Mouse (Mus musculus): Measurements from ENCODE around the gene Trit1. TPM values are rescaled to one million over a fixed set of nuclear protein-coding genes. Genes with fewer than 3 reads are reported as not detected.

Gene Trit1
- polyA plus RNA-seq, 1 experiment from 2014 or later: 16.7 TPM

DNA sequence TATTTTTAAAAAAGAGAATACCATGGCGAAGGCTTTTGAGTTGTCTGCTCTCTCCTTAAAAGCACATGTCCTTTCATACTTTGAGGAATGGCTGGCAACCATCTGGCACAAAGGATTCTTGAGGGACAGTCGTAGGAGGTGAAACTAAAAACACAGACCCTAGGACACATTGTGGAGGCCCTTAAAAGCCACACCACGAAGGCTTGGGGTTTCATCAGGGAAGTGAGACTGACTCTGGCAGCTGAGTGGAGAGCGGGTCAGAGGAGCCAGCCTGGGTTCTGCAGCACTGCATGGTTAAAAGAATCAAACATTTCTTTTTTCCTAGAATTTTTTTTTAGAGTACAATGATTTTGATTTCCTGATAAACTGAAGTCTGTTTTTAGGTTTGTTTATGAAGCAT lies 10.2 kb downstream of the Trit1 start:
- Histone ChIP-seq H3K27me3 (replicated peaks) (no peaks in the 10 kb centered on the region), H3K4me1 (replicated peaks) (no peaks in the 10 kb centered on the region), H3K4me2 (replicated peaks) (no peak overlapping the region), H3K27ac (no peak overlapping the region), H3K36me3 (peaks cover 4% of the 10 kb centered on the region; the same call in 1 of the 2 replicates), H3K9me3 (no peaks in the 10 kb centered on the region), H3K4me3 (replicated peaks) (no peak overlapping the region), H3K9ac (no peak overlapping the region)
- no peak for ATAC-seq
- WGBS: 81% methylated on average over 4 of the region's 4 CpGs

DNA sequence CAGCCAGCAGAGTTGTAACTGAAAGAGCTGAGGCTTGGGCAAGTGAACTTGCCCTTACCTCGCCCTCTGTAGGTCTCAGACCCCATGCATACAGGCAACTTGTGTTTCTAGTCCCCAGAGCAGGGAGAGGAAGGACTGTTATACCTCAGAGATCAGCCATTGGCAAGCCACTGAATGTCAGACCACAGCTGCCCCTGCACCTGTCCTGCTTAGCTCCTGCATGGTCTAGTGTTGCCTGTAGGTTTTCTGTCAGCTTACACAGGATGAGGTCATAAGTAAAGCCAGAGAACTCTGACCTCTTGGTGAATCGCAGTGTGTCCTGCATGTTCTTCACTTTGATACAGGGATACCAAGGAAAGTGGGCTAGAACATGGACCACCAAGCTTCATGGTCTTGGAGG lies 18.4 kb downstream of the Trit1 start:
- no peak overlapping the region for H3K27ac ChIP-seq
- no peak overlapping the region for H3K4me3 ChIP-seq (replicated peaks)
- H3K27me3 ChIP-seq (replicated peaks): no peaks in the 10 kb centered on the region
- ATAC-seq: no peak
- H3K4me1 ChIP-seq (replicated peaks): peaks cover 4% of the 10 kb centered on the region; the same call in 1 of the 2 replicates
- no peaks in the 10 kb centered on the region for H3K9me3 ChIP-seq
- peaks cover 10% of the 10 kb centered on the region for H3K36me3 ChIP-seq
- no peak overlapping the region for H3K9ac ChIP-seq
- WGBS: 96% methylated on average over 2 of the region's 2 CpGs
- no peak overlapping the region for H3K4me2 ChIP-seq (replicated peaks)

DNA sequence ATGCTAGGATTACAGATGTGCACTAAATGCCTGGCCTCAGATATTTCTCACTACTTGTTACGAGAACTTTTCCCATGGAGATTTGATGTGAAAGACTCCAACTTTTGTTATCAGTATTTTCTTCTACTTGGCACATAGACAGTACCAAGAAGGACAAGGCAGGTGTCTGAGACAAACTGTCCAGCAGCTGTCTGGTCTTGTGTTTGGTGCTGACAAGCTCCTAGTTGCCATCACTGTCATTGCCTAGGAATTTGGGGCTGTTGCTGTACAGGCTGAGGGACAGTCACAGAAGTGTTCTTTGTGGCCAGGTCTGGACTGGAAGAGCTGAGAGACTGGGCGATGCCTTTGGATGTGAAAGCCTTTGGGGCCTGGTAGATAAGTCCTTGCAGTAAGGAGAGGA lies 19.2 kb downstream of the Trit1 start:
- Histone ChIP-seq H3K36me3 (peaks cover 10% of the 10 kb centered on the region), H3K27ac (no peak overlapping the region), H3K4me2 (replicated peaks) (no peak overlapping the region), H3K9ac (no peak overlapping the region), H3K4me3 (replicated peaks) (no peak overlapping the region), H3K4me1 (replicated peaks) (peaks cover 4% of the 10 kb centered on the region; the same call in 1 of the 2 replicates), H3K27me3 (replicated peaks) (no peaks in the 10 kb centered on the region), H3K9me3 (no peaks in the 10 kb centered on the region)
- 91% methylated on average over 2 of the region's 2 CpGs for WGBS
- ATAC-seq: no peak

DNA sequence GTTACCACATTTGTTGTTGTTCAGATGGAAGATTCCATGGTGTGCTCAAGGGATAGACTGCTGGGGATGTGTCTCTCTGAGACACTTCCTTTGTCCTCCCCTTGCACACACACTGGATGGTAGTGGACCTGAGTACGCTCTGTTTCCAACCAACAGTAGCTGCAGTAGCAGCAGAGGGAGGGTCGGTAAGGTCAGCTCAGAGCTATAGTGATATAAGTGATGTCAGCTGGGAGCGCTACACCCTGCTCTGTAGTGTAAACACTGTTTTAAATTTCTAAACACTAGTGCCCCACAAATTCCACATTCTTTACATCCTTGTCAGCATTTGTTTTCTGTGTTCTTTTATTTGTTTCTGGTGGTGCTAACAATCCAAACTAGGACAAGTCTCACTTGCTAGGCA lies 20.3 kb downstream of the Trit1 start:
- Histone ChIP-seq H3K36me3 (peaks cover 7% of the 10 kb centered on the region), H3K27ac (no peak overlapping the region), H3K9ac (no peak overlapping the region), H3K27me3 (replicated peaks) (no peaks in the 10 kb centered on the region), H3K4me1 (replicated peaks) (peaks cover 4% of the 10 kb centered on the region; the same call in 1 of the 2 replicates), H3K4me3 (replicated peaks) (no peak overlapping the region), H3K9me3 (no peaks in the 10 kb centered on the region), H3K4me2 (replicated peaks) (no peak overlapping the region)
- ATAC-seq: peak; percentile 23
- WGBS: 38% methylated on average over 3 of the region's 3 CpGs

DNA sequence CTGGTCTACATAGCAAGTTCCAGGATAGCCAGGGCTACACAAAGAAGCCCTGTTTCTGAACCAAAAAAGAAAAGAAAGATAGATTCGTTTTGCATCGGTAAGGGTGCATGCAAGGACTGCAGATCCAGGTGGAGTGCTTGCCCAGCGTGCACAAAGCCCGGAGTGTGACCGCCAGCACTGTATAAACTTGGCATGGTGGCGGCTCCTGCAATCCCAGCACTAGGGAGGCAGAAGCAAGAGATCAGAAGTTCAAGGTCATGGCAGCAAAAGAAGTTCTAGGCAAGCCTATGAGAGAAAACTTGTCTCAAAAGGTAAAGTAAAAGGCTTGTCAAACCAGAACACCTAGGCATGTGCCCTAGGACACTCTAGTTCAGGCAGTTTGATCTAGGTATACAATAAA lies 24.7 kb downstream of the Trit1 start:
- Histone ChIP-seq H3K36me3 (0 out of 2 replicates have a peak, but pooled peaks cover 11% of the 10 kb centered on the region), H3K4me3 (replicated peaks) (no peak overlapping the region), H3K27me3 (replicated peaks) (no peaks in the 10 kb centered on the region), H3K4me1 (replicated peaks) (peaks cover 4% of the 10 kb centered on the region; the same call in 1 of the 2 replicates), H3K9me3 (no peaks in the 10 kb centered on the region), H3K27ac (no peak overlapping the region), H3K9ac (no peak overlapping the region), H3K4me2 (replicated peaks) (no peak overlapping the region)
- no peak for ATAC-seq
- 83% methylated on average over 6 of the region's 6 CpGs for WGBS

DNA sequence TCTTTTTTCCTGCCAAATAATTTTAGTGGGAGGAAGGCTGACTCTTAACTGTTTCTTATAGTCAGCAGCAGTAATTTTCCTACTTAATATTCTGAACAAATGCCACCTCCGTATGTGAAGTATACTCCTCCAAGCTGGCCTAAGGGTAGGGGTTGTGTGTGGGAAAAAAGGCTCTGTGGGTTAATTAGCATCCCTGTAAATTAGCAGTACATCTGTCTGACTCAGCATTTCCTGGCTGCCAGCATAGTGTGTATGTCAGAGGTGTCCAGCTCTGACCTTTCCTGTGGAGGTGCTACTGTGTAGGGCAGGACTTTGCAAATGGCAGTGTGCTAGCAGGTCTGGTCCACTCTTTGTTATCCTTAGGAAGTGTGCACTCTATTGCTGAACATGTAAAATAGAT lies 27.5 kb downstream of the Trit1 start:
- no peaks in the 10 kb centered on the region for H3K27me3 ChIP-seq (replicated peaks)
- ATAC-seq: no peak
- H3K27ac ChIP-seq: no peak overlapping the region
- H3K9me3 ChIP-seq: no peaks in the 10 kb centered on the region
- H3K9ac ChIP-seq: no peak overlapping the region
- 88% methylated on average over 1 of the region's 1 CpGs for WGBS
- H3K4me2 ChIP-seq (replicated peaks): no peak overlapping the region
- 0 out of 2 replicates have a peak, but pooled peaks cover 4% of the 10 kb centered on the region for H3K4me1 ChIP-seq (replicated peaks)
- H3K4me3 ChIP-seq (replicated peaks): no peak overlapping the region
- peaks cover 23% of the 10 kb centered on the region for H3K36me3 ChIP-seq

DNA sequence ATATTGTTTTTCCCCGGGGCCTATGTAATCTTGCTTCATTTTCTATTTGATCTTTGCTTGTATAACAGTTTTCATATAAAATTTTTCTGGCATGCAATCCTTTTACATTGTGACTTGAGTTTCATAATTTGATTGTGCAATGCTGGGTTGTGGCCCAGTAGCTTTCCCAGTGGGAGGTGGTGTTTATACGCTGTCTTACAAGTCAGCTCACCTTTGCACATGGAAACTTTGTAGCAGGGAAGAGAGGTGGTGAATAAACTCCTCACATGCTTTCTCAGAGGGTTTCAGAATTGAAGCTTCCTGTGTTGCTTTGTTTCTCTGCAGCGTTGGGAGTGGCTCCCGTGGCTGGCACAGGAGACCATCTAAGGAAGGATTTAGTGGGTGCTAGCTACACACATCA lies 28.4 kb downstream of the Trit1 start:
- WGBS: 88% methylated on average over 4 of the region's 4 CpGs
- Histone ChIP-seq H3K36me3 (peaks cover 20% of the 10 kb centered on the region), H3K27ac (no peak overlapping the region)

DNA sequence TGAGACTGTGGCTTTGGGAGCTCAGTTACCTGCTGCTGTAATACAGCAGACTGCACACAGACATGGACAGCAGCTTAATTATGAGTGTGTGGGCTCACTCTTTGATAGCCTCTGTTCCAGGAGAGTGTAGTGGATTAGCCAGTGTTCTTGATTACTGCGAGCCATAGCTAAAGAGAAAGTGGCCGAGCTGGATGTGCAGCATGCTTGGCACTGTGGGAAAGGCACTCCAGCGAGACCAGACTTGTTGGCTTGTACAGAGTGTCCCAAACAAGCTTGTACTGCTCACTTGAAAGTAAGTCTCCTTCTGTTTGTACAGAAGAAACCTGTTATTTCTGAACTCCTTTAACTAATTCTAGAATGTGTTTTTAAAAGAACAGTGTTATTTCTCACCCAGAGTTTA lies 29.9 kb downstream of the Trit1 start:
- no peak overlapping the region for H3K27ac ChIP-seq
- H3K4me2 ChIP-seq (replicated peaks): no peak overlapping the region
- no peaks in the 10 kb centered on the region for H3K9me3 ChIP-seq
- H3K4me1 ChIP-seq (replicated peaks): peaks cover 18% of the 10 kb centered on the region
- ATAC-seq: no peak
- no peaks in the 10 kb centered on the region for H3K27me3 ChIP-seq (replicated peaks)
- no peak overlapping the region for H3K4me3 ChIP-seq (replicated peaks)
- H3K36me3 ChIP-seq: peaks cover 17% of the 10 kb centered on the region
- H3K9ac ChIP-seq: no peak overlapping the region
- 80% methylated on average over 3 of the region's 3 CpGs for WGBS

More for the DNA sequence above, 28.4 kb downstream of the Trit1 start:
- no peaks in the 10 kb centered on the region for H3K9me3 ChIP-seq
- H3K4me3 ChIP-seq (replicated peaks): no peak overlapping the region
- no peak overlapping the region for H3K9ac ChIP-seq
- no peaks in the 10 kb centered on the region for H3K27me3 ChIP-seq (replicated peaks)
- peaks cover 4% of the 10 kb centered on the region; the same call in 1 of the 2 replicates for H3K4me1 ChIP-seq (replicated peaks)
- no peak overlapping the region for H3K4me2 ChIP-seq (replicated peaks)
- ATAC-seq: no peak

DNA sequence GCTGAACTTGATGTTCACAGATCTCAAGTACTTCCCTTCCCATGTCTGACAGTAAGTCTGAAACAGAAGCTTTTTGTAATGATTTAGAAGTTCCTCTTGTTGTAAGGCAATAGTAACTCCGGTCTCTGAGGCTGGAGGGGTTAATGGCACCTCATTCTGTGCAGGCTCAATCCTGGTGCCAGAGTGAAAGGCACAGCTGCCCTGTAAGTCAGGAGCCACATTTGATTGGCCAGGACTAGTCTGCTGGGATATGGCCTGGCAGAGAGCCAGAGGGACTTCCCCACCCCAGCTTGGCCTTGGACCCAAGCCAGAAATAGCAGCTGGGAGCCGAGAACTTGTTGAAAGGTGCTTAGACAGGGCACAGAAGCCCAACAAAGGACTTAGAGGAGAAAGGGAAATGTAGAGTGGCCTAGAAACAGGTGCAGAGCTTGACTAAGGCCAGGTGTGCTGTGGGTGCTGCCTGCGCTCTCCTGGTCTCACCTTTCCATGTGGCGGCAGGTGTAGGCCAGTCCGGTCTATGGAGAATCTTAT lies 34.3 kb downstream of the Trit1 start:
- H3K9me3 ChIP-seq: no peaks in the 10 kb centered on the region
- peaks cover 21% of the 10 kb centered on the region for H3K4me1 ChIP-seq (replicated peaks)
- H3K36me3 ChIP-seq: peaks cover 24% of the 10 kb centered on the region
- H3K27me3 ChIP-seq (replicated peaks): no peaks in the 10 kb centered on the region
- H3K9ac ChIP-seq: no peak overlapping the region
- H3K27ac ChIP-seq: peak overlapping the region; percentile 70
- no peak overlapping the region for H3K4me3 ChIP-seq (replicated peaks)
- H3K4me2 ChIP-seq (replicated peaks): 0 out of 2 replicates have a peak overlapping the region, but pooled peaks have one; percentile 14
- WGBS: 37% methylated on average over 5 of the region's 5 CpGs
- peak; percentile 96 for ATAC-seq

DNA sequence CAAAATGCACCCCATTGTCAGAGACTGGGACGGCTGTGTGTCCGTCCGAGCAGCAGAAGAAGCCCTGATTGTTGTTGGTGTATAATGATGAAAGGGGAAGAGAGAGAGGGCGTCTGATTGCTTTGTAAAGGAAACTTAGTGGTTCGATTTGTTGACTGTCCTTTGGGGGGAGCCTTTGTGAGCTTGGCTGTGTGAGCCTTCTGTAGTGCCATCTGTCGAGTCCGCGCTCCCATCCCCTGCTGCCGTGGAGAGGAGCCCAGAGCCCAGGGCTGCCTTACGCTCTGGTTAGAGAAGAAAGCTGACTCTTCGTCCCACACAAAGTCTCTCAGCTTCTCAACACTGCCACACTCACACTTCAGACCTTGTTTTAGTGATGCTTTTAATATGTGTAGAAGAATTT lies 36.8 kb downstream of the Trit1 start:
- 86% methylated on average over 11 of the region's 11 CpGs for WGBS
- no peak overlapping the region for H3K4me2 ChIP-seq (replicated peaks)
- H3K4me3 ChIP-seq (replicated peaks): no peak overlapping the region
- ATAC-seq: no peak
- no peak overlapping the region for H3K9ac ChIP-seq
- H3K27me3 ChIP-seq (replicated peaks): no peaks in the 10 kb centered on the region
- peaks cover 17% of the 10 kb centered on the region for H3K4me1 ChIP-seq (replicated peaks)
- no peak overlapping the region for H3K27ac ChIP-seq
- peaks cover 18% of the 10 kb centered on the region for H3K36me3 ChIP-seq
- H3K9me3 ChIP-seq: no peaks in the 10 kb centered on the region

DNA sequence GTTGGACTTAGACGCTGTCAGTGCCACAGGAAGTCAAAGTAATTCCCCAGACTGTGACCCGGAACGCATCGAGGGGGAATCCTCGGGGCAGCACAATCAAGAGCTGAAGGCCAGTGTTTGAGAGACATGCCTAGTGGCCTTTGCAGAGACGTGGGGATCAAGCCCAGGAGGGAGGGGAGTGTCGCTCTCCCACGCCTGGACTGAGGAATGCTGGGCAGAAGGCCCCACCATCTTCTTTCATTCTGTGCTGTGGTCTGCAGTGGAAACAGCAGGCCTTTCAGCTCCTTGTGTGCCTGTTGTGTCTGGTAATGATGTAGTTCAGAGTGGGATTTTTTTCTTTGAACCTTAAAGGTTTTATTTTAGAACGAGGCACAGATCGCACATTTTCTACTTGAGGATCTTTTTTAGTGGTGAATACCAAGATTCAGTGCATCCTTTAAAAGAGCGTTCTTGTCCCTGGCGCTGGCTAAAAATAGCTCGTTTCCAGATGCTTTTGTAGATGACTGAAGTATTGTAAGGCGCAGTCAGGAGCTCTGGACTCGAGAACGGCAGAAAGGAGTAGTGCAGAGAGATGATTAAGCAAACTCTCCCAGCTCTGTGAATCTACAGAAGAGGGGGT lies 37.9 kb downstream of the Trit1 start:
- Histone ChIP-seq H3K4me3 (replicated peaks) (no peak overlapping the region), H3K36me3 (peaks cover 17% of the 10 kb centered on the region), H3K27me3 (replicated peaks) (no peaks in the 10 kb centered on the region), H3K4me1 (replicated peaks) (peaks cover 17% of the 10 kb centered on the region), H3K4me2 (replicated peaks) (no peak overlapping the region), H3K9me3 (no peaks in the 10 kb centered on the region), H3K27ac (0 out of 2 replicates have a peak overlapping the region, but pooled peaks have one; percentile 2), H3K9ac (no peak overlapping the region)
- ATAC-seq: no peak
- 81% methylated on average over 16 of the region's 16 CpGs for WGBS

DNA sequence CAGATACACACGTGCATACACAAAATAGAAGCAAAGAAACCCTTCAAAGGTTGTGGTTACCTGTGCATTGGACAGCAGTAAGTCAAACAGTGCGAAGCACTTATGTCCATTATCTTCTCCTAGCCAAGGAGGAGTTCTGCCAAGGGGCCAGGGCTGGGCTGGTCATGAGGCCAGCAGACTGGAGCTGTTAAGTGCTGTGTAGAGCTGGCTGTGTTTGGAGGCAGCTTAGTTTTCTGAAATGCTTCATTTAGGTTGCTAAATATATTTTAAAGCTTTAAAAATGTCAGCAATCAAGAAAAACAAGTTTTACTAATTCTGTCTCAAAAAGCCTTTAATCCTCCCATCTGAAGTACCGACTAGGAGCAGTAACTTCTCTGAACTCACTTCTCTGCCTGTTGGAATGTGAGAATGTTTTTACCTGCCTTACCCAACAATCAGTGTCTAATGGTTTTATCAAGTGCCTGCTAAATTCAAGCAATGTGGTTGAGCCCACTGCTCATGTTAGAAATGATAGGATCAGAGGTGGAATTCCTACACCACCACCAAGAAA lies 40.2 kb downstream of the Trit1 start:
- Histone ChIP-seq H3K4me2 (replicated peaks) (no peak overlapping the region), H3K36me3 (peaks cover 17% of the 10 kb centered on the region), H3K27me3 (replicated peaks) (no peaks in the 10 kb centered on the region), H3K9me3 (no peaks in the 10 kb centered on the region), H3K4me1 (replicated peaks) (no peaks in the 10 kb centered on the region; the same call in 1 of the 2 replicates), H3K27ac (no peak overlapping the region), H3K9ac (no peak overlapping the region), H3K4me3 (replicated peaks) (no peak overlapping the region)
- 78% methylated on average over 3 of the region's 3 CpGs for WGBS
- ATAC-seq: no peak

DNA sequence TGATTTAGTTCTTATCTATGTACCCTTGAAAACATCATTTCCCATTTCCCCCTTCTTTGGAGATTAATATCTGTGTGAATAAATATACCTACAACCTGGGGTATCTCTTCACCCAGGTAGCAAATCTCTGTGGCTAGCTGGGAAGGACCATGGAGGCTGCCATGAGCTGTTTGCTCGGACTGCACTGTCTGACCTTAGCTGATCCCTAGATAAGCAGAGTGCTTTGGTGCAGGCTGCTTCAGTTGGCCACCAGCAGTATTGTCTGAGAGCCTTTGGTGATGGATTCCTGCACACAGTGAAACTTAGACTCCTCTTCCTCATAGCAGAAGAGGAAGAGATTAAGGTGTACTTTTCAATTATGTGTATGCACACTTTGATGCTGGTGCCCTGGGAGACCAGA lies 41.6 kb downstream of the Trit1 start:
- peaks cover 13% of the 10 kb centered on the region for H3K36me3 ChIP-seq
- H3K9me3 ChIP-seq: no peaks in the 10 kb centered on the region
- H3K27me3 ChIP-seq (replicated peaks): no peaks in the 10 kb centered on the region
- ATAC-seq: no peak
- no peak overlapping the region for H3K27ac ChIP-seq
- no peak overlapping the region for H3K9ac ChIP-seq
- no peaks in the 10 kb centered on the region for H3K4me1 ChIP-seq (replicated peaks)
- no peak overlapping the region for H3K4me2 ChIP-seq (replicated peaks)
- no peak overlapping the region for H3K4me3 ChIP-seq (replicated peaks)
- WGBS: 9% methylated on average over 1 of the region's 1 CpGs
